Mouse (Mus musculus): Measurements from ENCODE around the gene Ddx47.

Ddx47 gene

DNA sequence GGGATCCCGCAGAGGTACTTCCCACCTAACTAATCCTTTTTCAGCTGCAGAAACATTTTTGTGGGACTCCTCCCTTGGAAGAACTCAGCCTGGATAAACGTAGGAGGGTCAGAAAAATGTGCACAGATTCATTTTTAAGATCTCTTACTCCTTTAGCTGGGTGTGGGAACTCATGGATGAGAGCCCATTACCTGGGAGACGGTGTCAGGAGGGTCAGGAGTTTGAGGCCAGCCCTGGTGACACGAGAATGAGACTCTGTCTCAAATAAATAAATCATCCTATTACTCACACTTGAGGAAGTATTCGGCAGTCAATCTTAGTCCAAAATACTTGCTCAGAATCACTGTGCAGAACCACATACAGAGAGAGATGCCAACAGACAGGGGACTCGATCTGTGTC is 58.4 kb downstream of the Ddx47 start:
- DNase-seq (ENCODE audit: low spot score): no peak

GRCm38 (mm10) chr6:135070347-135070746 is 58.9 kb downstream of the Ddx47 start:
- no peak for DNase-seq (ENCODE audit: low spot score)

Measured in testis, postnatal 10 days (tissue).